Mouse (Mus musculus) CH12.LX (cell line): ENCODE data around the gene Napsa. TPM values are rescaled to one million over a fixed set of nuclear protein-coding genes. Genes with fewer than 3 reads are reported as not detected.

Experiments
- DNase-seq: peaks from one replicate; pipeline ENCODE4 v3.0.0-alpha.2; 2013; ENCODE audit errors: extremely low read depth
- H3K27ac ChIP-seq: 2 replicates; pipeline ENCODE4 v1.5.1; 2012; ENCODE audit warnings: low read depth, mild to moderate bottlenecking, control low read depth, moderate library complexity; ENCODE audit not compliant: insufficient read depth
- H3K27me3 ChIP-seq: replicated peaks from 2 replicates; pipeline ENCODE3; 2012; ENCODE audit warnings: inconsistent platforms
- H3K36me3 ChIP-seq, 2 experiments: replicated peaks in 1 of 2; 2 replicates each; pipeline versions ENCODE3 to v1.6.1; 2012; ENCODE audit warnings: inconsistent platforms in 1 of 2, low read length in 1 of 2, mild to moderate bottlenecking in 1 of 2, mixed read lengths in 1 of 2, moderate library complexity in 1 of 2; ENCODE audit not compliant: control insufficient read depth in 1 of 2, insufficient read depth in 1 of 2
- H3K4me1 ChIP-seq, 2 experiments: 2 replicates each; pipeline ENCODE4 v1.6.1; 2012; ENCODE audit warnings: inconsistent platforms in 1 of 2, moderate library complexity in 1 of 2; ENCODE audit not compliant: insufficient read depth in 2 of 2, control insufficient read depth in 1 of 2
- H3K4me2 ChIP-seq: 2 replicates; pipeline ENCODE4 v1.6.1; 2012; ENCODE audit warnings: low read depth, mild to moderate bottlenecking, control low read depth; ENCODE audit not compliant: poor library complexity, insufficient read depth, severe bottlenecking
- H3K4me3 ChIP-seq, 3 experiments: fragments of 150-350 bp in 1 of 3; sonication (generic) in 1 of 3; replicated peaks in 1 of 3; 2 replicates each; pipeline versions ENCODE3 to v1.5.1; 2011 to 2012; ENCODE audit warnings: low read depth in 2 of 3, low read length in 2 of 3, mild to moderate bottlenecking in 2 of 3, moderate library complexity in 2 of 3, control low read depth in 1 of 3, improper control_type of control experiment in 1 of 3, inconsistent platforms in 1 of 3, mixed read lengths in 1 of 3; ENCODE audit not compliant: poor library complexity in 1 of 3
- H3K79me2 ChIP-seq: replicated peaks from 2 replicates; pipeline ENCODE4 v1.6.1; 2012; ENCODE audit warnings: mild to moderate bottlenecking, moderate library complexity; ENCODE audit not compliant: control insufficient read depth, poor library complexity, insufficient read depth, severe bottlenecking; ENCODE audit errors: extremely low read depth
- H3K9ac ChIP-seq: 2 replicates; pipeline ENCODE4 v1.6.1; 2012; ENCODE audit warnings: low read depth, mild to moderate bottlenecking, control low read depth, moderate library complexity; ENCODE audit not compliant: insufficient read depth
- H3K9me3 ChIP-seq: replicated peaks from 2 replicates; pipeline ENCODE3; 2012; ENCODE audit warnings: low read length, inconsistent platforms, mixed read lengths
- BHLHE40 ChIP-seq: IDR thresholded peaks from 2 replicates; pipeline ENCODE4 v1.6.1; 2011; ENCODE audit warnings: mild to moderate bottlenecking, low read depth, low read length, improper control_type of control experiment
- CHD2 ChIP-seq: IDR thresholded peaks from 2 replicates; pipeline ENCODE4 v1.6.1; 2011; ENCODE audit warnings: low read length, improper control_type of control experiment
- CTCF ChIP-seq, 2 experiments: IDR thresholded peaks in 1 of 2; conservative IDR thresholded peaks in 1 of 2; 2 replicates each; pipeline ENCODE4 v1.5.1; 2011 to 2012; ENCODE audit warnings: low read depth in 2 of 2, low read length in 2 of 2, improper control_type of control experiment in 1 of 2, inconsistent platforms in 1 of 2, mild to moderate bottlenecking in 1 of 2, moderate library complexity in 1 of 2
- E2F4 ChIP-seq: IDR thresholded peaks from 2 replicates; pipeline ENCODE4 v1.6.1; 2011; ENCODE audit warnings: low read depth, low read length, improper control_type of control experiment; ENCODE audit not compliant: insufficient replicate concordance
- IRF4 ChIP-seq: IDR thresholded peaks from 2 replicates; pipeline ENCODE4 v1.6.1; 2014; ENCODE audit warnings: low read depth, mild to moderate bottlenecking, inconsistent platforms, low read length, improper control_type of control experiment
- JUN ChIP-seq: IDR thresholded peaks from 2 replicates; pipeline ENCODE4 v1.6.1; 2011; ENCODE audit warnings: low read depth, mild to moderate bottlenecking, low read length, improper control_type of control experiment, moderate library complexity; ENCODE audit not compliant: insufficient read depth
- JUND ChIP-seq: conservative IDR thresholded peaks from 2 replicates; pipeline ENCODE4 v1.6.1; 2011; ENCODE audit warnings: low read depth, low read length, improper control_type of control experiment
- KAT2A ChIP-seq: IDR thresholded peaks from 2 replicates; pipeline ENCODE4 v1.6.1; 2012; ENCODE audit warnings: low read length, improper control_type of control experiment, inconsistent platforms; ENCODE audit not compliant: insufficient replicate concordance
- MAZ ChIP-seq: IDR thresholded peaks from 2 replicates; pipeline ENCODE4 v1.6.1; 2012; ENCODE audit warnings: low read depth, mild to moderate bottlenecking, inconsistent platforms, low read length, improper control_type of control experiment, moderate library complexity
- MEF2A ChIP-seq: IDR thresholded peaks from 2 replicates; pipeline ENCODE4 v1.6.1; 2014; ENCODE audit warnings: low read depth, mild to moderate bottlenecking, inconsistent platforms, low read length, improper control_type of control experiment, borderline replicate concordance
- MXI1 ChIP-seq: IDR thresholded peaks from 2 replicates; pipeline ENCODE4 v1.6.1; 2011; ENCODE audit warnings: mild to moderate bottlenecking, low read depth, low read length, improper control_type of control experiment
- NELFE ChIP-seq: IDR thresholded peaks from 2 replicates; pipeline ENCODE4 v1.6.1; 2011; ENCODE audit warnings: low read depth, low read length, improper control_type of control experiment
- POLR2A ChIP-seq: IDR thresholded peaks from 2 replicates; pipeline ENCODE4 v1.6.1; 2011; ENCODE audit warnings: low read depth, mild to moderate bottlenecking, improper control_type of control experiment, low read length
- RCOR1 ChIP-seq: conservative IDR thresholded peaks from 2 replicates; pipeline ENCODE4 v1.6.1; 2012; ENCODE audit warnings: low read depth, mild to moderate bottlenecking, inconsistent platforms, low read length, improper control_type of control experiment
- SIN3A ChIP-seq: IDR thresholded peaks from 2 replicates; pipeline ENCODE4 v1.6.1; 2012; ENCODE audit warnings: low read length, improper control_type of control experiment, inconsistent platforms
- SMC3 ChIP-seq: IDR thresholded peaks from 2 replicates; pipeline ENCODE4 v1.6.1; 2011; ENCODE audit warnings: low read depth, low read length, improper control_type of control experiment
- TCF12 ChIP-seq: IDR thresholded peaks from 2 replicates; pipeline ENCODE4 v1.6.1; 2014; ENCODE audit warnings: low read depth, mild to moderate bottlenecking, inconsistent platforms, low read length, improper control_type of control experiment
- USF1 ChIP-seq: IDR thresholded peaks from 2 replicates; pipeline ENCODE4 v1.6.1; 2014; ENCODE audit warnings: low read depth, mild to moderate bottlenecking, inconsistent platforms, low read length, improper control_type of control experiment
- USF2 ChIP-seq: conservative IDR thresholded peaks from 2 replicates; pipeline ENCODE4 v1.6.1; 2011; ENCODE audit warnings: low read depth, low read length, improper control_type of control experiment
- ZMIZ1 ChIP-seq: IDR thresholded peaks from 2 replicates; pipeline ENCODE4 v1.6.1; 2012; ENCODE audit warnings: low read depth, mild to moderate bottlenecking, inconsistent platforms, low read length, improper control_type of control experiment
- dilution Hi-C: fragments of 300-500 bp; cut with MboI; formaldehyde crosslinking; loops from 2 replicates; pipeline ENCODE4 v1.14.3; 2020; ENCODE audit warnings: low sequenced_read_pairs; ENCODE audit not compliant: extremely low pct_unique_long_range_greater_than_20kb, extremely low pct_ligation_motif_present
- in situ Hi-C: fragments of 300-500 bp; cut with MboI; formaldehyde crosslinking; loops from 3 replicates; pipeline ENCODE4 v1.14.3; 2019; ENCODE audit warnings: low sequenced_read_pairs, low pct_ligation_motif_present, low pct_unique_long_range_greater_than_20kb, mixed read lengths
- polyA plus RNA-seq: library from polyadenylated mRNA; unstranded; fragments of >175 nt; gene quantifications from 2 replicates; pipeline ENCODE4 v1.2.1, GENCODE M21; 2012; ENCODE audit warnings: low read depth; ENCODE audit not compliant: insufficient read length
- total RNA-seq, 2 experiments: library from RNA; depleted of rRNA; stranded (reverse); fragments of 300-350 nt in 1 of 2; fragments of >200 nt in 1 of 2; gene quantifications; 2 replicates each; pipeline ENCODE4 v1.2.3; 2012 to 2014

Gene Napsa
- total and polyA plus RNA-seq, 3 experiments: 175 to 253 (median 194) TPM

- peaks cover 0 to under 1% of the 10 kb centered on the region in 2 experiments; a peak in 1 of 4 replicates for H3K4me1 ChIP-seq
- TF ChIP-seq USF1 (no peak), IRF4 (no peak), MAZ (no peak), MXI1 (no peak), SMC3 (no peak), SIN3A (no peak), CTCF (conservative IDR thresholded peaks at IDR 0.05 in 1 of 2, IDR thresholded peaks at IDR 0.05 in 1 of 2; ENCODE audit: low read depth in 2 of 2, low read length in 2 of 2) (no peak)
- TF ChIP-seq, all 38 proteins: peak for 0
- in situ Hi-C loops: loop anchor here (10.0 kb wide), 1 partner anchor 62 kb away; no protein-coding TSS in a partner anchor
- peaks cover 41 to 83% of the 10 kb centered on the region in 2 experiments for H3K36me3 ChIP-seq
- H3K4me2 ChIP-seq: no peak overlapping the region
- dilution Hi-C loops: no loop called here
- DNase-seq: no peak
- no peak overlapping the region for H3K27ac ChIP-seq
- no peak overlapping the region for H3K9ac ChIP-seq
- peaks cover 3% of the 10 kb centered on the region; the same call in 1 of the 2 replicates for H3K79me2 ChIP-seq
- no peaks in the 10 kb centered on the region for H3K27me3 ChIP-seq
- H3K9me3 ChIP-seq: peaks cover 2% of the 10 kb centered on the region
- no peak overlapping the region for H3K4me3 ChIP-seq
Measured at GRCm38 (mm10) chr7:44583146-44583545, 11.0 kb downstream of the Napsa start.

GRCm38 (mm10) chr7:44584265-44584804 lies 12.2 kb downstream of the Napsa start:
- dilution Hi-C loops (no loop called here), in situ Hi-C loops (loop anchor here (10.0 kb wide), 1 partner anchor 60 kb away; no protein-coding TSS in a partner anchor)
- Histone ChIP-seq H3K27ac (no peak overlapping the region), H3K9ac (no peak overlapping the region), H3K27me3 (no peaks in the 10 kb centered on the region), H3K36me3 (peaks cover 41 to 80% of the 10 kb centered on the region in 2 experiments), H3K79me2 (0 out of 2 replicates have a peak, but pooled peaks cover under 1% of the 10 kb centered on the region), H3K9me3 (peaks cover 2% of the 10 kb centered on the region), H3K4me3 (no peak overlapping the region), H3K4me1 (peaks cover 1 to 13% of the 10 kb centered on the region in 2 experiments), H3K4me2 (no peak overlapping the region)
- no peak for TF ChIP-seq KAT2A
- TF ChIP-seq TCF12: no peak
- TF ChIP-seq JUN: no peak
- TF ChIP-seq NELFE: no peak
- TF ChIP-seq POLR2A: no peak
- DNase-seq: no peak

DNA sequence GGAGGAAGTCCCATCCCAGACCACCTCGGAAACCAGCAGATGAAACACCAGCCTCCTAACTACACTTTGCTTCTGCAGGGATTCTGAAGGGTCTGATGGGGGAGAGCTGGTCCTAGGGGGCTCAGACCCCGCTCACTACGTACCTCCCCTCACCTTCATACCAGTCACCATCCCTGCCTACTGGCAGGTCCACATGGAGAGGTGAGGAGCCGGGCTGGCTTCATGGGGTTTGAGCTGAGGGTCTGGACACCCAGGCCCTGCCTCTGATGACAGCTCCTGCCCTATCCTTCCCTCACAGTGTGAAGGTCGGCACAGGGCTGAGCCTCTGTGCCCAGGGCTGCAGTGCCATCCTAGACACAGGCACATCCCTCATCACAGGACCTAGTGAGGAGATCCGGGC lies 12.7 kb downstream of the Napsa start:
- H3K79me2 ChIP-seq: no peaks in the 10 kb centered on the region
- H3K4me2 ChIP-seq: no peak overlapping the region
- H3K4me1 ChIP-seq: peaks cover 7 to 19% of the 10 kb centered on the region in 2 experiments
- H3K36me3 ChIP-seq: peaks cover 41 to 78% of the 10 kb centered on the region in 2 experiments
- DNase-seq: no peak
- in situ Hi-C loops: loop anchor here (10.0 kb wide), 1 partner anchor 60 kb away; no protein-coding TSS in a partner anchor
- no peak overlapping the region for H3K27ac ChIP-seq
- peaks cover 2% of the 10 kb centered on the region for H3K9me3 ChIP-seq
- H3K27me3 ChIP-seq: no peaks in the 10 kb centered on the region
- dilution Hi-C loops: no loop called here
- no peak overlapping the region for H3K9ac ChIP-seq
- no peak overlapping the region for H3K4me3 ChIP-seq
- TF ChIP-seq BHLHE40 (no peak), JUND (no peak), CHD2 (no peak), E2F4 (no peak), IRF4 (no peak), ZMIZ1 (no peak), RCOR1 (no peak), USF2 (no peak), MEF2A (no peak)
